Mouse (Mus musculus) MEL (cell line): ENCODE data around the gene Wdr35. TPM values are rescaled to one million over a fixed set of nuclear protein-coding genes. Genes with fewer than 3 reads are reported as not detected.

Source experiments
- DNase-seq: peaks from one replicate; pipeline ENCODE4 v3.0.0; 2011; ENCODE audit warnings: low read depth, low spot score
- H3K27ac ChIP-seq: 2 replicates; pipeline ENCODE4 v1.5.1; 2012; ENCODE audit warnings: low read depth, mild to moderate bottlenecking, control low read depth, low read length, moderate library complexity; ENCODE audit not compliant: control insufficient read depth
- H3K27me3 ChIP-seq, 2 experiments: fragments of 150-350 bp in 1 of 2; sonication (generic) in 1 of 2; 2 replicates each; pipeline ENCODE4 v1.6.1; 2012; ENCODE audit warnings: low read length in 2 of 2, mild to moderate bottlenecking in 2 of 2, improper control_type of control experiment in 1 of 2, moderate library complexity in 1 of 2; ENCODE audit not compliant: insufficient read depth in 2 of 2, control insufficient read depth in 1 of 2
- H3K36me3 ChIP-seq, 2 experiments: 2 replicates each; pipeline ENCODE4 v1.6.1; 2012 to 2014; ENCODE audit warnings: low read length in 2 of 2, improper control_type of control experiment in 1 of 2, inconsistent platforms in 1 of 2, mild to moderate bottlenecking in 1 of 2; ENCODE audit not compliant: insufficient read depth in 2 of 2, control insufficient read depth in 1 of 2
- H3K4me1 ChIP-seq, 2 experiments: fragments of 150-350 bp in 1 of 2; sonication (generic) in 1 of 2; 2 replicates each; pipeline ENCODE4 v1.6.1; 2012; ENCODE audit warnings: low read length in 2 of 2, improper control_type of control experiment in 1 of 2, mild to moderate bottlenecking in 1 of 2; ENCODE audit not compliant: insufficient read depth in 2 of 2, control insufficient read depth in 1 of 2
- H3K4me3 ChIP-seq, 2 experiments: fragments of 150-350 bp in 1 of 2; sonication (generic) in 1 of 2; 2 replicates each; pipeline ENCODE4 v1.5.1; 2012; ENCODE audit warnings: low read depth in 2 of 2, low read length in 2 of 2, mild to moderate bottlenecking in 2 of 2, moderate library complexity in 2 of 2, control low read depth in 1 of 2, improper control_type of control experiment in 1 of 2; ENCODE audit not compliant: control insufficient read depth in 1 of 2, insufficient read depth in 1 of 2
- H3K79me2 ChIP-seq: 2 replicates; pipeline ENCODE4 v1.6.1; 2012; ENCODE audit warnings: mild to moderate bottlenecking, low read length, moderate library complexity; ENCODE audit not compliant: control insufficient read depth, poor library complexity, insufficient read depth
- H3K9ac ChIP-seq: 2 replicates; pipeline ENCODE4 v1.6.1; 2012; ENCODE audit warnings: low read depth, mild to moderate bottlenecking, control low read depth, low read length, moderate library complexity; ENCODE audit not compliant: control insufficient read depth, poor library complexity, severe bottlenecking
- H3K9me3 ChIP-seq: fragments of 150-350 bp; sonication (generic); replicated peaks from 2 replicates; pipeline ENCODE4 v1.6.1; 2012; ENCODE audit warnings: mild to moderate bottlenecking, low read length, improper control_type of control experiment, moderate library complexity; ENCODE audit not compliant: insufficient read depth
- E2F4 ChIP-seq: IDR thresholded peaks from 2 replicates; pipeline ENCODE4 v1.6.1; 2011; ENCODE audit warnings: low read depth, low read length, improper control_type of control experiment, borderline replicate concordance
- EP300 ChIP-seq, 2 experiments: IDR thresholded peaks; 2 replicates each; pipeline ENCODE4 v1.6.1; 2011; ENCODE audit warnings: improper control_type of control experiment in 2 of 2, low read length in 2 of 2, low read depth in 1 of 2, mild to moderate bottlenecking in 1 of 2
- ETS1 ChIP-seq: IDR thresholded peaks from 2 replicates; pipeline ENCODE4 v1.6.1; 2012; ENCODE audit warnings: low read depth, mild to moderate bottlenecking, inconsistent platforms, low read length, improper control_type of control experiment, moderate library complexity
- GABPA ChIP-seq: IDR thresholded peaks from 2 replicates; pipeline ENCODE4 v1.6.1; 2012; ENCODE audit warnings: low read depth, mild to moderate bottlenecking, inconsistent platforms, low read length, improper control_type of control experiment, moderate library complexity
- GATA1 ChIP-seq: IDR thresholded peaks from 2 replicates; pipeline ENCODE4 v1.6.1; 2011; ENCODE audit warnings: low read depth, low read length, improper control_type of control experiment
- HCFC1 ChIP-seq: IDR thresholded peaks from 2 replicates; pipeline ENCODE4 v1.6.1; 2012; ENCODE audit warnings: low read depth, mild to moderate bottlenecking, inconsistent platforms, low read length, improper control_type of control experiment, moderate library complexity
- JUND ChIP-seq: IDR thresholded peaks from 2 replicates; pipeline ENCODE4 v1.6.1; 2011; ENCODE audit warnings: low read depth, mild to moderate bottlenecking, improper control_type of control experiment, low read length
- MEF2A ChIP-seq: IDR thresholded peaks from 2 replicates; pipeline ENCODE4 v1.6.1; 2014; ENCODE audit warnings: low read depth, mild to moderate bottlenecking, inconsistent platforms, low read length, improper control_type of control experiment; ENCODE audit not compliant: poor library complexity, insufficient replicate concordance, severe bottlenecking; ENCODE audit errors: extremely low read depth
- MXI1 ChIP-seq: IDR thresholded peaks from 2 replicates; pipeline ENCODE4 v1.6.1; 2011; ENCODE audit warnings: mild to moderate bottlenecking, low read depth, low read length, improper control_type of control experiment
- NELFE ChIP-seq: IDR thresholded peaks from 2 replicates; pipeline ENCODE4 v1.6.1; 2011; ENCODE audit warnings: low read depth, low read length, improper control_type of control experiment
- NRF1 ChIP-seq: IDR thresholded peaks from 2 replicates; pipeline ENCODE4 v1.6.1; 2014; ENCODE audit warnings: low read depth, mild to moderate bottlenecking, inconsistent platforms, low read length, improper control_type of control experiment, moderate library complexity; ENCODE audit not compliant: poor library complexity, insufficient read depth, severe bottlenecking
- RAD21 ChIP-seq: IDR thresholded peaks from 2 replicates; pipeline ENCODE4 v1.6.1; 2011; ENCODE audit warnings: mild to moderate bottlenecking, low read depth, low read length, improper control_type of control experiment
- RCOR1 ChIP-seq: IDR thresholded peaks from 2 replicates; pipeline ENCODE4 v1.6.1; 2012; ENCODE audit warnings: low read depth, mild to moderate bottlenecking, inconsistent platforms, low read length, improper control_type of control experiment
- SMC3 ChIP-seq: IDR thresholded peaks from 2 replicates; pipeline ENCODE4 v1.6.1; 2011; ENCODE audit warnings: low read depth, low read length, improper control_type of control experiment
- TCF12 ChIP-seq: IDR thresholded peaks from 2 replicates; pipeline ENCODE4 v1.6.1; 2014; ENCODE audit warnings: low read depth, mild to moderate bottlenecking, inconsistent platforms, low read length, improper control_type of control experiment, moderate library complexity
- ZKSCAN1 ChIP-seq: IDR thresholded peaks from 2 replicates; pipeline ENCODE4 v1.6.1; 2012; ENCODE audit warnings: low read depth, mild to moderate bottlenecking, inconsistent platforms, low read length, improper control_type of control experiment, moderate library complexity
- ZMIZ1 ChIP-seq: IDR thresholded peaks from 2 replicates; pipeline ENCODE4 v1.6.1; 2012; ENCODE audit warnings: low read depth, mild to moderate bottlenecking, inconsistent platforms, low read length, improper control_type of control experiment, moderate library complexity
- polyA plus RNA-seq, 2 experiments: library from polyadenylated mRNA; stranded (reverse) in 1 of 2; unstranded in 1 of 2; fragments of >175 nt in 1 of 2; fragments of >200 nt in 1 of 2; gene quantifications; 2 replicates each; pipeline versions ENCODE4 v1.2.1 to v1.2.4; 2012; ENCODE audit warnings: low replicate concordance in 2 of 2, low read depth in 1 of 2; ENCODE audit not compliant: insufficient read length in 2 of 2, insufficient read depth in 1 of 2, missing spikeins in 1 of 2
- total RNA-seq: library from RNA; depleted of rRNA; stranded (reverse); fragments of 300-350 nt; gene quantifications from 2 replicates; pipeline ENCODE4 v1.2.3, GENCODE M21; 2012

The Wdr35 gene
- total and polyA plus RNA-seq, 3 experiments = 5.7 to 5.9 TPM; not detected in 1

DNA sequence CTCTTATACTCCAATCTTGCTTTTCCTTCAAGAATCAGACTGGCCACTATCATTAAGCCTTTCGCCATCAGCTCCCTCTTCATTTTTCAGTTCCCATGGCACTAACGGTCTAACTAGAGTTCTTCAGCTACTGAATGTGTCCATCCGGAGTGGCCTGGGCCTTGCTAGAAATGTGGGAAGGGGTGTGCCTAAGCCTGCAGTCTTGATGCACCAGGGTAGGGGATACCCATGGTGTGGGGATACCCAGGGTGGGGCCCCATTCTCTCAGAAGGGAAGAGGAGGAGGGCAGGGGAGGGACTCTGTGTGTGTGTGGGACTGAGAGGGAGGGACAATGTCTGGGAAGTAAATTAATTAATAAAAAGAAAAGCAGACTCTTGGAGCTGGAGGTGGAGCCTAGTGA is 69.1 kb downstream of the Wdr35 start:
- Histone ChIP-seq H3K36me3 (no peaks in the 10 kb centered on the region), H3K4me3 (no peak overlapping the region), H3K27me3 (no peaks in the 10 kb centered on the region), H3K9me3 (no peaks in the 10 kb centered on the region), H3K4me1 (no peaks in the 10 kb centered on the region), H3K9ac (no peak overlapping the region), H3K27ac (no peak overlapping the region), H3K79me2 (no peaks in the 10 kb centered on the region)
- no peak for DNase-seq
- no peak for TF ChIP-seq ZKSCAN1
- no peak for TF ChIP-seq EP300 (IDR thresholded peaks at IDR 0.05; ENCODE audit: low read depth in 1 of 2, low read length in 2 of 2)
- TF ChIP-seq MEF2A = no peak
- TF ChIP-seq TCF12 = no peak
- TF ChIP-seq RCOR1 = no peak
- no peak for TF ChIP-seq HCFC1
- no peak for TF ChIP-seq ETS1
- TF ChIP-seq NELFE = no peak
- no peak for TF ChIP-seq JUND
- TF ChIP-seq GABPA = no peak
- TF ChIP-seq MXI1 = no peak
- TF ChIP-seq NRF1 = no peak

DNA sequence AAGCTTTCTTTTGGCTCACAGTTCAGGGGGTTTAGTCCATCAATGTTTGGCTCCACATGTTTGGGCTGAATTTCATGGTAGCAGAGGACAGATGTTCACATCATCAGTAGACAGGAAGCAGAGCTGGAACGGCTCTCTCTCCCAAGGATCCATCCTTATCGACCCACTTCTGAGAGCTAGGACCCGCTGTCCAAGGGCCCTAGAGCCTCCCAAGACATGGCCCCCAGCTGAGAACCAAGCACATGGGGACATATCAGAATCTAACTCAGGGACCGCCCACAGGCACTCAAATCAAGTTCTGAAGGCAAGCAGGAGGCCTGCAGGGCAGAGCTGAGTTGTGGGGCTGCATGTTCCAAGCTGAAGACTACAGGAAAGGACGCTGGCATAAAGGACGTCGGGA is 71.0 kb downstream of the Wdr35 start:
- Histone ChIP-seq H3K27ac (no peak overlapping the region), H3K4me1 (no peaks in the 10 kb centered on the region), H3K36me3 (no peaks in the 10 kb centered on the region), H3K9ac (no peak overlapping the region), H3K27me3 (no peaks in the 10 kb centered on the region), H3K79me2 (no peaks in the 10 kb centered on the region)
- no peak for DNase-seq
- no peak for TF ChIP-seq RCOR1
- no peak for TF ChIP-seq SMC3
- TF ChIP-seq RAD21 = no peak
- no peak for TF ChIP-seq GATA1
- TF ChIP-seq ZMIZ1 = no peak
- TF ChIP-seq E2F4 = no peak
- no peak for TF ChIP-seq MEF2A
- TF ChIP-seq ETS1 = no peak
- no peak for TF ChIP-seq ZKSCAN1
- TF ChIP-seq, all 39 proteins: peak for 0
- Histone ChIP-seq H3K9me3 (no peaks in the 10 kb centered on the region), H3K4me3 (no peak overlapping the region)
